Mouse (Mus musculus): ENCODE data around the gene Mef2b.
A peak's percentile ranks its signal among the peaks of the same experiment; 100 is the strongest.

Gene Mef2b

GRCm38 (mm10) chr8:70134931-70135330 lies 4.6 kb upstream of the Mef2b start:
- no peak for DNase-seq

- no peak for DNase-seq
These were observed 2.9 kb upstream of the Mef2b start for GRCm38 (mm10) chr8:70136591-70136990.

GRCm38 (mm10) chr8:70137890-70138289 lies 1.6 kb upstream of the Mef2b start:
- DNase-seq: no peak

GRCm38 (mm10) chr8:70139981-70140380 lies 470 bp downstream of the Mef2b start:
- no peak for DNase-seq

GRCm38 (mm10) chr8:70147678-70148607 lies 8.4 kb downstream of the Mef2b start:
- no peak for DNase-seq

GRCm38 (mm10) chr8:70150158-70150557 lies 10.6 kb downstream of the Mef2b start:
- no peak for DNase-seq

GRCm38 (mm10) chr8:70152537-70153257 lies 13.2 kb downstream of the Mef2b start:
- no peak for DNase-seq

GRCm38 (mm10) chr8:70157240-70157800 lies 17.8 kb downstream of the Mef2b start:
- DNase-seq: no peak

GRCm38 (mm10) chr8:70158069-70158853 lies 18.8 kb downstream of the Mef2b start:
- peak; percentile 39 for DNase-seq

GRCm38 (mm10) chr8:70159211-70159610 lies 19.7 kb downstream of the Mef2b start:
- no peak for DNase-seq

- no peak for DNase-seq
These were observed 20.5 kb downstream of the Mef2b start for GRCm38 (mm10) chr8:70160015-70160414.

- DNase-seq: no peak
These were observed 23.8 kb downstream of the Mef2b start for GRCm38 (mm10) chr8:70163316-70163715.

GRCm38 (mm10) chr8:70166504-70167110 lies 27.1 kb downstream of the Mef2b start:
- peak; percentile 63 for DNase-seq

GRCm38 (mm10) chr8:70170116-70170515 lies 30.6 kb downstream of the Mef2b start:
- no peak for DNase-seq

- no peak for DNase-seq
These were observed 31.2 kb downstream of the Mef2b start for GRCm38 (mm10) chr8:70170748-70171147.

GRCm38 (mm10) chr8:70171240-70171639 lies 31.7 kb downstream of the Mef2b start:
- no peak for DNase-seq

GRCm38 (mm10) chr8:70172043-70172681 lies 32.7 kb downstream of the Mef2b start, which contains the start of gene Tmem161a:
Gene Tmem161a (plus strand): TSS chr8:70172356.
- peak; percentile 89 for DNase-seq

- DNase-seq: no peak
These were observed 33.8 kb downstream of the Mef2b start for GRCm38 (mm10) chr8:70173320-70173719.

- no peak for DNase-seq
These were observed 34.6 kb downstream of the Mef2b start for GRCm38 (mm10) chr8:70174079-70174478.

- DNase-seq: no peak
These were observed 38.7 kb downstream of the Mef2b start for GRCm38 (mm10) chr8:70178231-70178630.

GRCm38 (mm10) chr8:70179082-70179481 lies 39.6 kb downstream of the Mef2b start:
- DNase-seq: no peak

Measured in cerebellum, adult 8-10 months (tissue).